Mouse (Mus musculus): ENCODE results near the gene Bmi1.

Gene Bmi1

GRCm38 (mm10) chr2:18676936-18677491 is at the start of gene Bmi1:
Gene Bmi1 (plus strand): TSS chr2:18677018.
- in situ Hi-C loops (cut with MboI; ENCODE audit: low sequenced_read_pairs) = no loop called here

GRCm38 (mm10) chr2:18630547-18630946 is 46.3 kb upstream of the Bmi1 start:
- in situ Hi-C loops (cut with MboI; ENCODE audit: low sequenced_read_pairs) = no loop called here

- in situ Hi-C loops (cut with MboI; ENCODE audit: low sequenced_read_pairs) = no loop called here
Observed at GRCm38 (mm10) chr2:18635052-18635451, 41.8 kb upstream of the Bmi1 start.

GRCm38 (mm10) chr2:18648563-18648962 is 28.3 kb upstream of the Bmi1 start:
- in situ Hi-C loops (cut with MboI; ENCODE audit: low sequenced_read_pairs) = no loop called here

- in situ Hi-C loops (cut with MboI; ENCODE audit: low sequenced_read_pairs) = no loop called here
Observed at GRCm38 (mm10) chr2:18654821-18655220, 22.0 kb upstream of the Bmi1 start.

GRCm38 (mm10) chr2:18664003-18664402 is 12.8 kb upstream of the Bmi1 start:
- in situ Hi-C loops (cut with MboI; ENCODE audit: low sequenced_read_pairs) = no loop called here

GRCm38 (mm10) chr2:18671041-18671440 is 5.8 kb upstream of the Bmi1 start:
- in situ Hi-C loops (cut with MboI; ENCODE audit: low sequenced_read_pairs) = no loop called here

- in situ Hi-C loops (cut with MboI; ENCODE audit: low sequenced_read_pairs) = no loop called here
Observed at GRCm38 (mm10) chr2:18672133-18672765, 4.6 kb upstream of the Bmi1 start, which contains the start of gene Commd3. Gene Commd3 (plus strand): TSS chr2:18672384.

- in situ Hi-C loops (cut with MboI; ENCODE audit: low sequenced_read_pairs) = no loop called here
Observed at GRCm38 (mm10) chr2:18672766-18673164, 4.1 kb upstream of the Bmi1 start.

- in situ Hi-C loops (cut with MboI; ENCODE audit: low sequenced_read_pairs) = no loop called here
Observed at GRCm38 (mm10) chr2:18673766-18674165, 3.1 kb upstream of the Bmi1 start.

- in situ Hi-C loops (cut with MboI; ENCODE audit: low sequenced_read_pairs) = no loop called here
Observed at GRCm38 (mm10) chr2:18674193-18674902, 2.5 kb upstream of the Bmi1 start.

- in situ Hi-C loops (cut with MboI; ENCODE audit: low sequenced_read_pairs) = no loop called here
Observed at GRCm38 (mm10) chr2:18675681-18676456, 949 bp upstream of the Bmi1 start.

- in situ Hi-C loops (cut with MboI; ENCODE audit: low sequenced_read_pairs) = no loop called here
Observed at GRCm38 (mm10) chr2:18676457-18676935, 322 bp upstream of the Bmi1 start.

GRCm38 (mm10) chr2:18677631-18678471 is 1.0 kb downstream of the Bmi1 start:
- in situ Hi-C loops (cut with MboI; ENCODE audit: low sequenced_read_pairs) = no loop called here

GRCm38 (mm10) chr2:18679701-18680100 is 2.9 kb downstream of the Bmi1 start:
- in situ Hi-C loops (cut with MboI; ENCODE audit: low sequenced_read_pairs) = no loop called here

- in situ Hi-C loops (cut with MboI; ENCODE audit: low sequenced_read_pairs) = no loop called here
Observed at GRCm38 (mm10) chr2:18680501-18680900, 3.7 kb downstream of the Bmi1 start.

- in situ Hi-C loops (cut with MboI; ENCODE audit: low sequenced_read_pairs) = no loop called here
Observed at GRCm38 (mm10) chr2:18680961-18681360, 4.1 kb downstream of the Bmi1 start.

GRCm38 (mm10) chr2:18684062-18684461 is 7.2 kb downstream of the Bmi1 start:
- in situ Hi-C loops (cut with MboI; ENCODE audit: low sequenced_read_pairs) = no loop called here

GRCm38 (mm10) chr2:18686386-18686785 is 9.6 kb downstream of the Bmi1 start:
- in situ Hi-C loops (cut with MboI; ENCODE audit: low sequenced_read_pairs) = no loop called here

GRCm38 (mm10) chr2:18686826-18687519 is 10.2 kb downstream of the Bmi1 start:
- in situ Hi-C loops (cut with MboI; ENCODE audit: low sequenced_read_pairs) = no loop called here

Measured in CH12F3 (cell line).